Mouse (Mus musculus): ENCODE measurements at regions not wholly inside any gene's neighbourhood (a gene's known extent, or its start where the extent isn't known, plus 50 kb on each side); places are given as distances from the start of the nearest gene placed in this dataset.

- Histone ChIP-seq H3K27ac (no peak overlapping the region), H3K4me3 (no peak overlapping the region)
- no peak for TF ChIP-seq CTCF (IDR thresholded peaks at IDR 0.05)
- intact Hi-C loops (cut with DNase I) = no loop called here
- no peak for DNase-seq
These were observed 527.7 kb upstream of the Jag1 start for GRCm38 (mm10) chr2:137644160-137644559.

- intact Hi-C loops (cut with DNase I) = no loop called here
- Histone ChIP-seq H3K4me3 (no peak overlapping the region), H3K27ac (no peak overlapping the region)
- TF ChIP-seq CTCF (IDR thresholded peaks at IDR 0.05) = no peak
- no peak for DNase-seq
These were observed 527.0 kb upstream of the Jag1 start for GRCm38 (mm10) chr2:137643269-137644055.

- Histone ChIP-seq H3K27ac (no peak overlapping the region), H3K4me3 (no peak overlapping the region)
- no peak for TF ChIP-seq CTCF (IDR thresholded peaks at IDR 0.05)
- intact Hi-C loops (cut with DNase I) = no loop called here
- no peak for DNase-seq
These were observed 518.7 kb upstream of the Jag1 start for GRCm38 (mm10) chr2:137635019-137635621.

GRCm38 (mm10) chr2:137616637-137617036 lies 500.2 kb upstream of the Jag1 start:
- no peak for DNase-seq
- Histone ChIP-seq H3K27ac (no peak overlapping the region), H3K4me3 (no peak overlapping the region)
- intact Hi-C loops (cut with DNase I) = no loop called here
- TF ChIP-seq CTCF (IDR thresholded peaks at IDR 0.05) = no peak

- intact Hi-C loops (cut with DNase I) = no loop called here
- Histone ChIP-seq H3K27ac (no peak overlapping the region), H3K4me3 (no peak overlapping the region)
- no peak for TF ChIP-seq CTCF (IDR thresholded peaks at IDR 0.05)
- DNase-seq = no peak
These were observed 497.3 kb upstream of the Jag1 start for GRCm38 (mm10) chr2:137613791-137614190.

GRCm38 (mm10) chr2:137608506-137608905 lies 492.1 kb upstream of the Jag1 start:
- TF ChIP-seq CTCF (IDR thresholded peaks at IDR 0.05) = no peak
- Histone ChIP-seq H3K27ac (0 out of 2 replicates have a peak overlapping the region, but pooled peaks have one; percentile 4), H3K4me3 (no peak overlapping the region)
- DNase-seq = no peak
- intact Hi-C loops (cut with DNase I) = no loop called here

GRCm38 (mm10) chr2:137598136-137598535 lies 481.7 kb upstream of the Jag1 start:
- no peak for TF ChIP-seq CTCF (IDR thresholded peaks at IDR 0.05)
- Histone ChIP-seq H3K27ac (peak overlapping the region; percentile 41; the same call in 1 of the 2 replicates), H3K4me3 (no peak overlapping the region)
- intact Hi-C loops (cut with DNase I) = no loop called here
- no peak for DNase-seq

GRCm38 (mm10) chr2:137594509-137594908 lies 478.1 kb upstream of the Jag1 start:
- intact Hi-C loops (cut with DNase I) = no loop called here
- H3K4me3 ChIP-seq = no peak overlapping the region
- DNase-seq = peak; percentile 44
- no peak for TF ChIP-seq CTCF (IDR thresholded peaks at IDR 0.05)
- H3K27ac ChIP-seq = 0 out of 2 replicates have a peak overlapping the region, but pooled peaks have one; percentile 2

GRCm38 (mm10) chr2:137591551-137591950 lies 475.1 kb upstream of the Jag1 start:
- Histone ChIP-seq H3K27ac (peak overlapping the region; percentile 6; the same call in 1 of the 2 replicates), H3K4me3 (no peak overlapping the region)
- peak; percentile 40 for DNase-seq
- TF ChIP-seq CTCF (IDR thresholded peaks at IDR 0.05) = no peak
- intact Hi-C loops (cut with DNase I) = no loop called here

- TF ChIP-seq CTCF (IDR thresholded peaks at IDR 0.05) = no peak
- no peak overlapping the region for H3K4me3 ChIP-seq
- intact Hi-C loops (cut with DNase I) = no loop called here
- no peak overlapping the region for H3K27ac ChIP-seq
- DNase-seq = no peak
These were observed 465.0 kb upstream of the Jag1 start for GRCm38 (mm10) chr2:137581491-137581890.

GRCm38 (mm10) chr2:137575750-137576149 lies 459.3 kb upstream of the Jag1 start:
- Histone ChIP-seq H3K27ac (peak overlapping the region; percentile 51), H3K4me3 (no peak overlapping the region)
- no peak for TF ChIP-seq CTCF (IDR thresholded peaks at IDR 0.05)
- intact Hi-C loops (cut with DNase I) = loop anchor here (10.0 kb wide), 1 partner anchor 471 kb away; no protein-coding TSS in a partner anchor
- DNase-seq = no peak

- Histone ChIP-seq H3K4me3 (no peak overlapping the region), H3K27ac (peak overlapping the region; percentile 51; the same call in 1 of the 2 replicates)
- DNase-seq = no peak
- intact Hi-C loops (cut with DNase I) = loop anchor here (10.0 kb wide), 1 partner anchor 470 kb away; no protein-coding TSS in a partner anchor
- no peak for TF ChIP-seq CTCF (IDR thresholded peaks at IDR 0.05)
These were observed 458.5 kb upstream of the Jag1 start for GRCm38 (mm10) chr2:137574845-137575449.

- no peak overlapping the region for H3K27ac ChIP-seq
- H3K4me3 ChIP-seq = no peak overlapping the region
- no peak for DNase-seq
- intact Hi-C loops (cut with DNase I) = loop anchor here (10.0 kb wide), 1 partner anchor 466 kb away; no protein-coding TSS in a partner anchor
- TF ChIP-seq CTCF (IDR thresholded peaks at IDR 0.05) = no peak
These were observed 454.7 kb upstream of the Jag1 start for GRCm38 (mm10) chr2:137571146-137571545.
